Comparison of ENCODE assay signal across 8 mouse cellular contexts in genomic region chr11:117836306-117836705, GRCm38 (mm10). TPM values are rescaled to one million over a fixed set of nuclear protein-coding genes. Genes with fewer than 3 reads are reported as not detected.
A peak's percentile ranks its signal among the peaks of the same experiment; 100 is the strongest.
DNase-seq lines count a peak whose midpoint lies in the region; ATAC-seq lines count a peak whose summit lies in the region.

No protein-coding gene starts in this region.

- H3K4me1 ChIP-seq in hindbrain, embryonic 15.5 days (replicated peaks), result peaks cover 7% of the 10 kb centered on the region; the same call in 1 of the 2 replicates
- H3K4me1 ChIP-seq in limb, embryonic 15.5 days, result peaks cover 20% of the 10 kb centered on the region
- H3K4me1 ChIP-seq in neural tube, embryonic 14.5 days (ENCODE audit: control insufficient read depth, insufficient read depth, low read length), result no peaks in the 10 kb centered on the region

- WGBS in hindbrain, embryonic 15.5 days, result 24% methylated on average over 13 of the region's 13 CpGs
- WGBS in limb, embryonic 15.5 days, result 24% methylated on average over 13 of the region's 13 CpGs
- WGBS in neural tube, embryonic 14.5 days, result 31% methylated on average over 13 of the region's 13 CpGs

- no peaks in the 10 kb centered on the region for H3K36me3 ChIP-seq in hindbrain, embryonic 15.5 days
- H3K36me3 ChIP-seq in limb, embryonic 15.5 days, result no peaks in the 10 kb centered on the region
- H3K36me3 ChIP-seq in neural tube, embryonic 14.5 days (ENCODE audit: control insufficient read depth, insufficient read depth, low read length), result no peaks in the 10 kb centered on the region

- H3K9ac ChIP-seq in hindbrain, embryonic 15.5 days, result no peak overlapping the region
- no peak overlapping the region for H3K9ac ChIP-seq in limb, embryonic 15.5 days
- H3K9ac ChIP-seq in neural tube, embryonic 14.5 days (replicated peaks; ENCODE audit: low read depth, low read length), result no peak overlapping the region

- no peak for ATAC-seq in hindbrain, embryonic 15.5 days (ENCODE audit: low FRiP score, low read depth)
- ATAC-seq in limb, embryonic 15.5 days (ENCODE audit: insufficient number of reproducible peaks, low FRiP score, low TSS enrichment, low read depth), result no peak
- ATAC-seq in neural tube, embryonic 14.5 days (ENCODE audit: low read depth), result 0 out of 2 replicates have a peak, but pooled peaks have one; percentile 32

- no peak overlapping the region for H3K27ac ChIP-seq in hindbrain, embryonic 15.5 days (replicated peaks)
- H3K27ac ChIP-seq in limb, embryonic 15.5 days, result no peak overlapping the region
- H3K27ac ChIP-seq in neural tube, embryonic 14.5 days (ENCODE audit: low read depth, low read length), result no peak overlapping the region

- DNase-seq in kidney, adult 11 months, result peak; percentile 60
- no peak for DNase-seq in kidney, postnatal 14 days
- DNase-seq in c-Kit-positive CD71-positive TER-119-negative erythroid progenitor cells, embryonic 14.5 days (ENCODE audit: low read depth), result peak; percentile 76
- no peak for DNase-seq in cerebellum, adult 9-10 months
- DNase-seq in cerebellum, adult 11 months, result no peak

- H3K27me3 ChIP-seq in hindbrain, embryonic 15.5 days, result no peaks in the 10 kb centered on the region
- no peaks in the 10 kb centered on the region for H3K27me3 ChIP-seq in limb, embryonic 15.5 days
- H3K27me3 ChIP-seq in neural tube, embryonic 14.5 days (ENCODE audit: control insufficient read depth, insufficient read depth, low read length), result no peaks in the 10 kb centered on the region

- no peaks in the 10 kb centered on the region for H3K9me3 ChIP-seq in hindbrain, embryonic 15.5 days
- no peaks in the 10 kb centered on the region for H3K9me3 ChIP-seq in limb, embryonic 15.5 days
- no peaks in the 10 kb centered on the region for H3K9me3 ChIP-seq in neural tube, embryonic 14.5 days (ENCODE audit: control insufficient read depth, low read length)

- peak overlapping the region; percentile 8; the same call in 1 of the 2 replicates for H3K4me3 ChIP-seq in hindbrain, embryonic 15.5 days
- H3K4me3 ChIP-seq in limb, embryonic 15.5 days, result 0 out of 2 replicates have a peak overlapping the region, but pooled peaks have one; percentile 4
- H3K4me3 ChIP-seq in neural tube, embryonic 14.5 days (ENCODE audit: low read depth, low read length), result 0 out of 2 replicates have a peak overlapping the region, but pooled peaks have one; percentile 4

- H3K4me2 ChIP-seq in hindbrain, embryonic 15.5 days, result peak overlapping the region; percentile 38
- H3K4me2 ChIP-seq in limb, embryonic 15.5 days, result no peak overlapping the region
- H3K4me2 ChIP-seq in neural tube, embryonic 14.5 days (ENCODE audit: low read depth, low read length), result peak overlapping the region; percentile 29; the same call in 1 of the 2 replicates

RNA-seq across cellular contexts. Expression of gene Tk1, which starts 10.4 kb away (rescaled TPM):
- polyA plus RNA-seq in hindbrain, embryonic 15.5 days (2015; fragmentation: Nextera tagmentation; extraction: Ambion mirVana), result 22.9 and 24.3 TPM in 2 replicates
- polyA plus RNA-seq in limb, embryonic 15.5 days (2015; fragmentation: Nextera tagmentation; extraction: Ambion mirVana), result 119 and 134 TPM in 2 replicates
- polyA plus RNA-seq in neural tube, embryonic 14.5 days (2014; fragmentation: Nextera tagmentation; extraction: Ambion mirVana), result 6.8 and 12.0 TPM in 2 replicates

RNA-seq across cellular contexts. Expression of gene Afmid, which starts 10.6 kb away (rescaled TPM):
- polyA plus RNA-seq in hindbrain, embryonic 15.5 days (2015; fragmentation: Nextera tagmentation; extraction: Ambion mirVana), result 6.9 and 7.2 TPM in 2 replicates
- polyA plus RNA-seq in limb, embryonic 15.5 days (2015; fragmentation: Nextera tagmentation; extraction: Ambion mirVana), result 4.6 and 4.9 TPM in 2 replicates
- 5.0 and 6.9 TPM in 2 replicates for polyA plus RNA-seq in neural tube, embryonic 14.5 days (2014; fragmentation: Nextera tagmentation; extraction: Ambion mirVana)

RNA-seq across cellular contexts. Expression of gene Birc5, which starts 12.7 kb away (rescaled TPM):
- polyA plus RNA-seq in hindbrain, embryonic 15.5 days (2015; fragmentation: Nextera tagmentation; extraction: Ambion mirVana), result 41.6 and 47.4 TPM in 2 replicates
- 240 and 254 TPM in 2 replicates for polyA plus RNA-seq in limb, embryonic 15.5 days (2015; fragmentation: Nextera tagmentation; extraction: Ambion mirVana)
- 14.9 and 26.1 TPM in 2 replicates for polyA plus RNA-seq in neural tube, embryonic 14.5 days (2014; fragmentation: Nextera tagmentation; extraction: Ambion mirVana)

RNA-seq across cellular contexts. Expression of gene Tmem235, which starts 24.2 kb away (rescaled TPM):
- polyA plus RNA-seq in hindbrain, embryonic 15.5 days (2015; fragmentation: Nextera tagmentation; extraction: Ambion mirVana), result not detected in 2 replicates
- polyA plus RNA-seq in limb, embryonic 15.5 days (2015; fragmentation: Nextera tagmentation; extraction: Ambion mirVana), result not detected in 2 replicates
- 0.15 TPM in 1 of 2 replicates, not detected in the other for polyA plus RNA-seq in neural tube, embryonic 14.5 days (2014; fragmentation: Nextera tagmentation; extraction: Ambion mirVana)

RNA-seq across cellular contexts. Expression of gene Gm20708, which starts 26.8 kb away (rescaled TPM):
- 0.93 and 1.6 TPM in 2 replicates for polyA plus RNA-seq in hindbrain, embryonic 15.5 days (2015; fragmentation: Nextera tagmentation; extraction: Ambion mirVana)
- polyA plus RNA-seq in limb, embryonic 15.5 days (2015; fragmentation: Nextera tagmentation; extraction: Ambion mirVana), result 0.50 and 0.71 TPM in 2 replicates
- polyA plus RNA-seq in neural tube, embryonic 14.5 days (2014; fragmentation: Nextera tagmentation; extraction: Ambion mirVana), result 0.68 and 1.2 TPM in 2 replicates

Comparison
In these comparisons a context has a peak if more than half of its experiments do, and no peak if none do; other contexts are left out.
1. DNase-seq: peak in kidney, adult 11 months (single experiment) and c-Kit-positive CD71-positive TER-119-negative erythroid progenitor cells, embryonic 14.5 days (single experiment); none in kidney, postnatal 14 days (single experiment), cerebellum, adult 9-10 months (single experiment) and cerebellum, adult 11 months (single experiment).
2. Peak in every context shown above with its lines, with median percentiles within 50 percentile points of each other: H3K4me3 ChIP-seq.